Mouse (Mus musculus): ENCODE data around the gene Atp2b2.

GRCm38 (mm10) chr6:113799915-113800314 is 242.5 kb downstream of the Atp2b2 start:
- TF ChIP-seq CTCF (IDR thresholded peaks at IDR 0.05; ENCODE audit: low read depth) (no peak), EP300 (IDR thresholded peaks at IDR 0.05; ENCODE audit: low read depth) (no peak)

Measured in heart, postnatal 0 days (tissue).